ENCODE assay signal across 13 mouse cellular contexts in genomic region chr5:118569606-118570580, GRCm38 (mm10). TPM values are rescaled to one million over a fixed set of nuclear protein-coding genes. Genes with fewer than 3 reads are reported as not detected.
DNase-seq lines count a peak whose midpoint lies in the region; ATAC-seq and TF ChIP-seq lines count a peak whose summit lies in the region.
"Had no signal": no experiment of that assay in that cellular context is flagged by ENCODE, and none has a peak within 500 bp of the region (broad histone marks: within the 10 kb centered on the region; RNA-seq: fewer than 3 reads in every experiment).

No protein-coding gene starts in this region.

- peak overlapping the region; percentile 2; the same call in 1 of the 2 replicates for H3K27ac ChIP-seq in hindbrain, embryonic 14.5 days
- H3K27ac ChIP-seq in hindbrain, embryonic 12.5 days: no peak overlapping the region
- no peak overlapping the region for H3K27ac ChIP-seq in midbrain, postnatal 0 days (ENCODE audit: low read depth, low read length)
- no peak overlapping the region for H3K27ac ChIP-seq in midbrain, embryonic 16.5 days (ENCODE audit: low read length)
- 0 out of 2 replicates have a peak overlapping the region, but pooled peaks have one; percentile 18 for H3K27ac ChIP-seq in neural tube, embryonic 15.5 days (replicated peaks)
- H3K27ac ChIP-seq: heart, embryonic 10.5 days; lung, embryonic 15.5 days had no signal

- H3K4me3 ChIP-seq in hindbrain, embryonic 14.5 days (replicated peaks; ENCODE audit: low read length): no peak overlapping the region
- no peak overlapping the region for H3K4me3 ChIP-seq in hindbrain, embryonic 12.5 days
- H3K4me3 ChIP-seq in midbrain, postnatal 0 days (ENCODE audit: low read depth, low read length): no peak overlapping the region
- no peak overlapping the region for H3K4me3 ChIP-seq in midbrain, embryonic 16.5 days (ENCODE audit: low read depth, low read length)
- no peak overlapping the region for H3K4me3 ChIP-seq in neural tube, embryonic 15.5 days (replicated peaks)
- H3K4me3 ChIP-seq: heart, embryonic 10.5 days; lung, embryonic 15.5 days had no signal

- ATAC-seq in hindbrain, embryonic 14.5 days (ENCODE audit: low FRiP score): no peak
- no peak for ATAC-seq in hindbrain, embryonic 12.5 days (ENCODE audit: low FRiP score)
- ATAC-seq in midbrain, postnatal 0 days (ENCODE audit: low FRiP score): no peak
- ATAC-seq in midbrain, embryonic 16.5 days: no peak
- no peak for ATAC-seq in neural tube, embryonic 15.5 days (ENCODE audit: low FRiP score)
- no peak for ATAC-seq in inflammation-experienced regulatory T-cells, adult 6 months
- ATAC-seq: intestine, embryonic 16.5 days had no signal

- TF ChIP-seq CTCF in midbrain, postnatal 0 days (IDR thresholded peaks at IDR 0.05): no peak

- WGBS in hindbrain, embryonic 14.5 days: 45% methylated on average over 20 of the region's 20 CpGs
- 53% methylated on average over 20 of the region's 20 CpGs for WGBS in hindbrain, embryonic 12.5 days
- 44% methylated on average over 20 of the region's 20 CpGs for WGBS in midbrain, postnatal 0 days
- 43% methylated on average over 20 of the region's 20 CpGs for WGBS in midbrain, embryonic 16.5 days
- WGBS in neural tube, embryonic 15.5 days: 33% methylated on average over 20 of the region's 20 CpGs

- H3K9me3 ChIP-seq in hindbrain, embryonic 14.5 days (ENCODE audit: control insufficient read depth, low read length): no peaks in the 10 kb centered on the region
- no peaks in the 10 kb centered on the region for H3K9me3 ChIP-seq in hindbrain, embryonic 12.5 days (replicated peaks)
- no peaks in the 10 kb centered on the region for H3K9me3 ChIP-seq in midbrain, postnatal 0 days (ENCODE audit: low read length)
- no peaks in the 10 kb centered on the region for H3K9me3 ChIP-seq in midbrain, embryonic 16.5 days (replicated peaks; ENCODE audit: control insufficient read depth, low read length, poor library complexity, severe bottlenecking)
- H3K9me3 ChIP-seq in neural tube, embryonic 15.5 days (replicated peaks): no peaks in the 10 kb centered on the region
- H3K9me3 ChIP-seq: heart, embryonic 10.5 days; lung, embryonic 15.5 days had no signal

- no peaks in the 10 kb centered on the region for H3K36me3 ChIP-seq in hindbrain, embryonic 14.5 days (replicated peaks; ENCODE audit: control insufficient read depth, insufficient read depth)
- H3K36me3 ChIP-seq in hindbrain, embryonic 12.5 days: no peaks in the 10 kb centered on the region
- no peaks in the 10 kb centered on the region for H3K36me3 ChIP-seq in midbrain, postnatal 0 days (ENCODE audit: insufficient read depth, low read length)
- no peaks in the 10 kb centered on the region for H3K36me3 ChIP-seq in midbrain, embryonic 16.5 days (ENCODE audit: control insufficient read depth, insufficient read depth, low read length)
- H3K36me3 ChIP-seq in neural tube, embryonic 15.5 days: no peaks in the 10 kb centered on the region
- H3K36me3 ChIP-seq: heart, embryonic 10.5 days; lung, embryonic 15.5 days had no signal

- no peak overlapping the region for H3K9ac ChIP-seq in hindbrain, embryonic 14.5 days
- no peak overlapping the region for H3K9ac ChIP-seq in hindbrain, embryonic 12.5 days
- H3K9ac ChIP-seq in midbrain, postnatal 0 days (replicated peaks; ENCODE audit: low read length, poor library complexity, severe bottlenecking): no peak overlapping the region; the same call in 1 of the 2 replicates
- H3K9ac ChIP-seq in midbrain, embryonic 16.5 days (ENCODE audit: low read depth, low read length): no peak overlapping the region
- no peak overlapping the region for H3K9ac ChIP-seq in neural tube, embryonic 15.5 days (replicated peaks)
- H3K9ac ChIP-seq: lung, embryonic 15.5 days had no signal

- DNase-seq in hindbrain, embryonic 14.5 days (ENCODE audit: low spot score): no peak
- DNase-seq in midbrain, postnatal 0 days (ENCODE audit: low spot score): peak; percentile 17
- DNase-seq in lung, adult 18-20 months: no peak
- DNase-seq: adrenal gland, postnatal 36 days; heart, postnatal 36 days; kidney, postnatal 10 days had no signal

- H3K4me1 ChIP-seq in hindbrain, embryonic 14.5 days (replicated peaks; ENCODE audit: control insufficient read depth, insufficient read depth, low read length): peaks cover 71% of the 10 kb centered on the region
- H3K4me1 ChIP-seq in hindbrain, embryonic 12.5 days: peaks cover 77% of the 10 kb centered on the region
- peaks cover 13% of the 10 kb centered on the region; the same call in 1 of the 2 replicates for H3K4me1 ChIP-seq in midbrain, postnatal 0 days (ENCODE audit: insufficient read depth, low read length)
- H3K4me1 ChIP-seq in midbrain, embryonic 16.5 days (ENCODE audit: control insufficient read depth, insufficient read depth, low read length): peaks cover 62% of the 10 kb centered on the region
- H3K4me1 ChIP-seq in neural tube, embryonic 15.5 days: peaks cover 70% of the 10 kb centered on the region

- H3K27me3 ChIP-seq in hindbrain, embryonic 14.5 days (ENCODE audit: control insufficient read depth, insufficient read depth, low read length): no peaks in the 10 kb centered on the region
- no peaks in the 10 kb centered on the region for H3K27me3 ChIP-seq in hindbrain, embryonic 12.5 days
- no peaks in the 10 kb centered on the region for H3K27me3 ChIP-seq in midbrain, postnatal 0 days (ENCODE audit: insufficient read depth, low read length)
- no peaks in the 10 kb centered on the region for H3K27me3 ChIP-seq in midbrain, embryonic 16.5 days (ENCODE audit: control insufficient read depth, insufficient read depth, low read depth, low read length)
- H3K27me3 ChIP-seq in neural tube, embryonic 15.5 days (replicated peaks): no peaks in the 10 kb centered on the region
- H3K27me3 ChIP-seq: lung, embryonic 15.5 days had no signal

- no peak overlapping the region for H3K4me2 ChIP-seq in hindbrain, embryonic 14.5 days (replicated peaks)
- no peak overlapping the region for H3K4me2 ChIP-seq in hindbrain, embryonic 12.5 days (replicated peaks)
- H3K4me2 ChIP-seq in midbrain, postnatal 0 days (ENCODE audit: low read depth, low read length, poor library complexity, severe bottlenecking): no peak overlapping the region
- H3K4me2 ChIP-seq in midbrain, embryonic 16.5 days (ENCODE audit: low read length): no peak overlapping the region
- H3K4me2 ChIP-seq in neural tube, embryonic 15.5 days: no peak overlapping the region
- H3K4me2 ChIP-seq: lung, embryonic 15.5 days had no signal

RNA-seq across cellular contexts. Expression of gene Med13l, which starts 9.4 kb away (rescaled TPM):
- 16.3 and 18.0 TPM in 2 replicates for polyA plus RNA-seq in hindbrain, embryonic 14.5 days (2014; fragmentation: Nextera tagmentation; extraction: Ambion mirVana)
- 18.1 and 18.7 TPM in 2 replicates for polyA plus RNA-seq in hindbrain, embryonic 12.5 days (2016; fragmentation: Nextera tagmentation; extraction: Ambion mirVana)
- 29.5 and 30.7 TPM in 2 replicates for total RNA-seq in midbrain, postnatal 0 days (2014; rRNA removed)
- 8.5 and 10.5 TPM in 2 replicates for polyA plus RNA-seq in midbrain, postnatal 0 days (2015; fragmentation: Nextera tagmentation; extraction: Ambion mirVana)
- polyA plus RNA-seq in midbrain, embryonic 16.5 days (2015; fragmentation: Nextera tagmentation; extraction: Ambion mirVana): 14.4 and 15.7 TPM in 2 replicates
- 11.5 and 12.3 TPM in 2 replicates for polyA plus RNA-seq in neural tube, embryonic 15.5 days (2015; fragmentation: Nextera tagmentation; extraction: Ambion mirVana)
- 10 to 100 TPM; 12.0 to 28.2 (median 22.7) TPM for polyA plus RNA-seq in inflammation-experienced regulatory T-cells, adult 6 months (2017; shearing (Covaris generic))

Comparison
In these comparisons a context has a peak if more than half of its experiments do, and no peak if none do; other contexts are left out.
1. H3K27ac ChIP-seq: peak in hindbrain, embryonic 14.5 days (single experiment) and neural tube, embryonic 15.5 days (single experiment); none in hindbrain, embryonic 12.5 days (single experiment), midbrain, postnatal 0 days (single experiment) and midbrain, embryonic 16.5 days (single experiment).